Mouse (Mus musculus) stomach, postnatal 0 days (tissue): ENCODE measurements around the gene Mier1.

Experiments
- CTCF ChIP-seq: IDR thresholded peaks from 2 replicates; pipeline ENCODE4 v1.5.1; 2016; ENCODE audit warnings: antibody characterized with exemption, low read depth, mild to moderate bottlenecking, moderate library complexity
- EP300 ChIP-seq: optimal IDR thresholded peaks from 2 replicates; pipeline ENCODE3; 2016; ENCODE audit warnings: antibody characterized with exemption

DNA sequence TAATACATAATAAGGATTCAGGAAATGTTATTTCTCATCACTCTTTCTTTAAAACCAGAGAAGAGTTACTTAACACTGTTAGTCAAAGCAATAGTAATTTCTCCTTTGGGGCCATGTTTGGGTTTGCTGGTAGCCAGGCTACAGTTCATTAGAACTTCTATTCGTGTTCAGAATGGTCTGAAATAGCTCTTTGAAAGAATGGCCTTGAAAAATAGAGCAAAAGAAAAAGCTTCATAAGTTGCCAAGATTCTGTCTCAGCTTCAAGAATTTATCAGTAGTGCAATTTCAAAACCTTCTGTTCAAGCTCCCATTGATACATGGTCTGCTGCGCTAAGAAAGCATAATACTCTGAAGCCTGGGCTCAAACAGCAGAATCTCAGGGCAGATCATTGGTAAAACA is 89.5 kb downstream of the Mier1 start:
- no peak for TF ChIP-seq CTCF
- no peak for TF ChIP-seq EP300
